Mouse (Mus musculus): Measurements from ENCODE around the gene Tenm4. TPM values are rescaled to one million over a fixed set of nuclear protein-coding genes. Genes with fewer than 3 reads are reported as not detected.

Tenm4 gene
- polyA plus RNA-seq, 1 experiment: 0.79 TPM

- whole genome bisulfite sequencing: 69% methylated on average over 3 of the region's 3 CpGs
- Histone ChIP-seq H3K36me3 (ENCODE audit: control insufficient read depth, insufficient read depth, low read length) (no peaks in the 10 kb centered on the region), H3K27me3 (ENCODE audit: control insufficient read depth, insufficient read depth, low read length) (no peaks in the 10 kb centered on the region)
Observed at GRCm38 (mm10) chr7:96272068-96272467, 101.0 kb downstream of the Tenm4 start.

GRCm38 (mm10) chr7:96274486-96274885 is 103.4 kb downstream of the Tenm4 start:
- TF ChIP-seq CTCF (IDR thresholded peaks at IDR 0.05; ENCODE audit: extremely low read depth, insufficient read length, insufficient replicate concordance, low read depth, low read length) (no peak), POLR2A (IDR thresholded peaks at IDR 0.05; ENCODE audit: low read depth, low read length) (no peak)
- Histone ChIP-seq H3K27ac (ENCODE audit: insufficient read depth, low read depth, low read length) (no peak overlapping the region), H3K36me3 (ENCODE audit: control insufficient read depth, insufficient read depth, low read length) (no peaks in the 10 kb centered on the region), H3K4me1 (ENCODE audit: control insufficient read depth, insufficient read depth, insufficient read length, low read length) (no peaks in the 10 kb centered on the region), H3K4me3 (ENCODE audit: low read depth, low read length) (no peak overlapping the region), H3K27me3 (ENCODE audit: control insufficient read depth, insufficient read depth, low read length) (no peaks in the 10 kb centered on the region)
- 75% methylated on average over 2 of the region's 2 CpGs for WGBS

More at GRCm38 (mm10) chr7:96272068-96272467, 101.0 kb downstream of the Tenm4 start:
- TF ChIP-seq CTCF (IDR thresholded peaks at IDR 0.05; ENCODE audit: extremely low read depth, insufficient read length, insufficient replicate concordance, low read depth, low read length): no peak
- TF ChIP-seq POLR2A (IDR thresholded peaks at IDR 0.05; ENCODE audit: low read depth, low read length): no peak
- no peak overlapping the region for H3K27ac ChIP-seq (ENCODE audit: insufficient read depth, low read depth, low read length)
- H3K4me1 ChIP-seq (ENCODE audit: control insufficient read depth, insufficient read depth, insufficient read length, low read length): no peaks in the 10 kb centered on the region
- no peak overlapping the region for H3K4me3 ChIP-seq (ENCODE audit: low read depth, low read length)

- WGBS: 92% methylated on average over 10 of the region's 10 CpGs
- Histone ChIP-seq H3K27ac (ENCODE audit: insufficient read depth, low read depth, low read length) (no peak overlapping the region), H3K4me1 (ENCODE audit: control insufficient read depth, insufficient read depth, insufficient read length, low read length) (no peaks in the 10 kb centered on the region), H3K27me3 (ENCODE audit: control insufficient read depth, insufficient read depth, low read length) (no peaks in the 10 kb centered on the region), H3K4me3 (ENCODE audit: low read depth, low read length) (no peak overlapping the region), H3K36me3 (ENCODE audit: control insufficient read depth, insufficient read depth, low read length) (no peaks in the 10 kb centered on the region)
- TF ChIP-seq POLR2A (IDR thresholded peaks at IDR 0.05; ENCODE audit: low read depth, low read length) (no peak), CTCF (IDR thresholded peaks at IDR 0.05; ENCODE audit: extremely low read depth, insufficient read length, insufficient replicate concordance, low read depth, low read length) (no peak)
Observed at GRCm38 (mm10) chr7:96277550-96277949, 106.5 kb downstream of the Tenm4 start.

DNA sequence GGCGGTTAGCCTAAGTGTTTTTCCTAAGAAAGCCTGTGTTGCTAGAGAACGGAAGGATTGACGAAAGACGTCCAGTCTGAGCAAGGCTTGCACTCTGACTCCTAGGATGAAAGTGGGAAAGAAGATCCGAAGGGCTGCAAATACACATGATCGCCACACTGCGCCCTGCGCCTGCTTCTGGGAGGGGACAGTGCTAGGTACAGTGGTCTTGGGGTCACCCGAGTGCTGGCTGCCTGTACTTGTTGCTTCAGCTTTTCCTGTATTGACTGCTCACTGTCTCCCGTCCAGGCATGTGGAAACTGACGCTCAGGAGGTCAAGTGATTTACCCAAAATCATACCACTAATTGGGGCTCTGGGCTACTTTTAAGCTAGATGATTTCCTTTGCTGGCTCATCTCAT is 107.3 kb downstream of the Tenm4 start:
- Histone ChIP-seq H3K4me1 (ENCODE audit: control insufficient read depth, insufficient read depth, insufficient read length, low read length) (no peaks in the 10 kb centered on the region), H3K4me3 (ENCODE audit: low read depth, low read length) (no peak overlapping the region), H3K36me3 (ENCODE audit: control insufficient read depth, insufficient read depth, low read length) (no peaks in the 10 kb centered on the region), H3K27me3 (ENCODE audit: control insufficient read depth, insufficient read depth, low read length) (no peaks in the 10 kb centered on the region), H3K27ac (ENCODE audit: insufficient read depth, low read depth, low read length) (no peak overlapping the region)
- TF ChIP-seq POLR2A (IDR thresholded peaks at IDR 0.05; ENCODE audit: low read depth, low read length) (no peak), CTCF (IDR thresholded peaks at IDR 0.05; ENCODE audit: extremely low read depth, insufficient read length, insufficient replicate concordance, low read depth, low read length) (no peak)
- 84% methylated on average over 11 of the region's 11 CpGs for WGBS

GRCm38 (mm10) chr7:96280795-96281194 is 109.7 kb downstream of the Tenm4 start:
- 75% methylated on average over 4 of the region's 4 CpGs for WGBS
- no peaks in the 10 kb centered on the region for H3K36me3 ChIP-seq (ENCODE audit: control insufficient read depth, insufficient read depth, low read length)
- TF ChIP-seq CTCF (IDR thresholded peaks at IDR 0.05; ENCODE audit: extremely low read depth, insufficient read length, insufficient replicate concordance, low read depth, low read length): no peak
- TF ChIP-seq POLR2A (IDR thresholded peaks at IDR 0.05; ENCODE audit: low read depth, low read length): no peak
- no peak overlapping the region for H3K27ac ChIP-seq (ENCODE audit: insufficient read depth, low read depth, low read length)
- H3K4me3 ChIP-seq (ENCODE audit: low read depth, low read length): no peak overlapping the region
- H3K4me1 ChIP-seq (ENCODE audit: control insufficient read depth, insufficient read depth, insufficient read length, low read length): no peaks in the 10 kb centered on the region
- no peaks in the 10 kb centered on the region for H3K27me3 ChIP-seq (ENCODE audit: control insufficient read depth, insufficient read depth, low read length)

- TF ChIP-seq POLR2A (IDR thresholded peaks at IDR 0.05; ENCODE audit: low read depth, low read length) (no peak), CTCF (IDR thresholded peaks at IDR 0.05; ENCODE audit: extremely low read depth, insufficient read length, insufficient replicate concordance, low read depth, low read length) (no peak)
- Histone ChIP-seq H3K27ac (ENCODE audit: insufficient read depth, low read depth, low read length) (no peak overlapping the region), H3K27me3 (ENCODE audit: control insufficient read depth, insufficient read depth, low read length) (no peaks in the 10 kb centered on the region), H3K4me1 (ENCODE audit: control insufficient read depth, insufficient read depth, insufficient read length, low read length) (no peaks in the 10 kb centered on the region), H3K36me3 (ENCODE audit: control insufficient read depth, insufficient read depth, low read length) (no peaks in the 10 kb centered on the region), H3K4me3 (ENCODE audit: low read depth, low read length) (no peak overlapping the region)
- 56% methylated on average over 2 of the region's 2 CpGs for WGBS
Observed at GRCm38 (mm10) chr7:96290576-96290975, 119.5 kb downstream of the Tenm4 start.

DNA sequence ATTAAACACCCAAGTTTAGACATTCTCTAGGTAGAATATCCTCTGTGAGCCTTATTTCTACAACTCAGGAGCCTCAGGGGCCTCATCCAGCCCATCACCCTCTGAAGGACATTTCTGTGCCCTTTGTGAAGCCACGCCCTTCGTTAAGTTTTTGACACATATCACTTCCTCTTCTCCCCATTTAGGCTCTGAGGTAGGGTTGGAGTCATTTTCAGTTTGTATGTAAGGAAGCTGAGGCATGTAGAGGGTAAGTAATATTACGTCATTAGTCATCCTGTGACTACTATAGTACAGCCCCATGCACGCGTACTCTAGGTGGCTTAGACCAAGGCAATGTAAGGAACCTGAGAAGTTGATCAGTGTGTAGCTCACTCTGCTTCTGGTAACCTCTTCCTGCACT is 124.9 kb downstream of the Tenm4 start:
- H3K27ac ChIP-seq (ENCODE audit: insufficient read depth, low read depth, low read length): no peak overlapping the region
- H3K4me1 ChIP-seq (ENCODE audit: control insufficient read depth, insufficient read depth, insufficient read length, low read length): no peaks in the 10 kb centered on the region
- TF ChIP-seq POLR2A (IDR thresholded peaks at IDR 0.05; ENCODE audit: low read depth, low read length) (no peak), CTCF (IDR thresholded peaks at IDR 0.05; ENCODE audit: extremely low read depth, insufficient read length, insufficient replicate concordance, low read depth, low read length) (no peak)
- H3K36me3 ChIP-seq (ENCODE audit: control insufficient read depth, insufficient read depth, low read length): no peaks in the 10 kb centered on the region
- H3K27me3 ChIP-seq (ENCODE audit: control insufficient read depth, insufficient read depth, low read length): no peaks in the 10 kb centered on the region
- 90% methylated on average over 5 of the region's 5 CpGs for WGBS
- no peak overlapping the region for H3K4me3 ChIP-seq (ENCODE audit: low read depth, low read length)
